Mouse (Mus musculus) intestine, embryonic 16.5 days (tissue): ENCODE results near the gene Pnp. TPM values are rescaled to one million over a fixed set of nuclear protein-coding genes. Genes with fewer than 3 reads are reported as not detected.
A peak's percentile ranks its signal among the peaks of the same experiment; 100 is the strongest.
"Not testable (repeated sequence)": the region's sequence is repeated elsewhere in the genome, so short reads cannot be mapped to it uniquely, and the experiment has no call there.

ENCODE experiments used
- ATAC-seq: fragments of 200-750 bp; cut with Nextera tagmentation; 2 replicates; pipeline ENCODE4 v1.8.0; 2017; ENCODE audit warnings: moderate TSS enrichment, moderate library complexity
- H3K27ac ChIP-seq: fragments of 300-500 bp; sonication (generic); 2 replicates; pipeline ENCODE4 v1.5.1; 2014; ENCODE audit warnings: mild to moderate bottlenecking, low read length
- H3K27me3 ChIP-seq: fragments of 300-500 bp; sonication (generic); replicated peaks from 2 replicates; pipeline ENCODE4 v1.6.1; 2014; ENCODE audit warnings: low read length, control low read depth, mixed read lengths; ENCODE audit not compliant: control insufficient read depth, insufficient read depth
- H3K36me3 ChIP-seq: fragments of 300-500 bp; sonication (generic); 2 replicates; pipeline ENCODE4 v1.6.1; 2014; ENCODE audit warnings: low read length, control low read depth; ENCODE audit not compliant: control insufficient read depth, insufficient read depth
- H3K4me1 ChIP-seq: fragments of 300-500 bp; sonication (generic); 2 replicates; pipeline ENCODE4 v1.6.1; 2014; ENCODE audit warnings: low read length, control low read depth, mixed read lengths; ENCODE audit not compliant: control insufficient read depth, insufficient read depth
- H3K4me2 ChIP-seq: fragments of 300-500 bp; sonication (generic); 2 replicates; pipeline ENCODE4 v1.6.1; 2014; ENCODE audit warnings: low read depth, low read length, control low read depth
- H3K4me3 ChIP-seq: fragments of 300-500 bp; sonication (generic); 2 replicates; pipeline ENCODE4 v1.5.1; 2014; ENCODE audit warnings: mild to moderate bottlenecking, low read length
- H3K9ac ChIP-seq: fragments of 300-500 bp; sonication (generic); 2 replicates; pipeline ENCODE4 v1.6.1; 2014; ENCODE audit warnings: low read depth, low read length
- H3K9me3 ChIP-seq: fragments of 300-500 bp; sonication (generic); 2 replicates; pipeline ENCODE4 v1.6.1; 2016; ENCODE audit warnings: low read length, control low read depth; ENCODE audit not compliant: control insufficient read depth
- WGBS: fragments of 180-500 bp; shearing (Covaris S2); extraction: QIAGEN DNeasy Blood & Tissue Kit; methylation state at CpG from one replicate; pipeline ENCODE4 v1.1.7; 2014; 5-methylcytosine and 5-hydroxymethylcytosine counted together
- polyA plus RNA-seq: library from polyadenylated mRNA; unstranded; fragments of >200 nt; fragmentation: Nextera tagmentation; extraction: Ambion mirVana; gene quantifications from 2 replicates; pipeline ENCODE4 v1.2.1, GENCODE M21; 2015

Gene Pnp
- polyA plus RNA-seq, 1 experiment from 2014 or later, result 116 TPM

GRCm38 (mm10) chr14:50927366-50927765 is 3.5 kb upstream of the Pnp start:
- H3K36me3 ChIP-seq, result peaks cover 17% of the 10 kb centered on the region
- no peaks in the 10 kb centered on the region for H3K27me3 ChIP-seq
- no peak overlapping the region for H3K4me3 ChIP-seq
- H3K27ac ChIP-seq, result no peak overlapping the region
- ATAC-seq, result no peak
- no peaks in the 10 kb centered on the region for H3K9me3 ChIP-seq
- peaks cover 26% of the 10 kb centered on the region for H3K4me1 ChIP-seq
- 64% methylated on average over 3 of the region's 3 CpGs for WGBS
- H3K4me2 ChIP-seq, result no peak overlapping the region
- no peak overlapping the region for H3K9ac ChIP-seq

- Histone ChIP-seq H3K27ac (peak overlapping the region; percentile 95), H3K4me1 (peaks cover 26% of the 10 kb centered on the region), H3K36me3 (peaks cover 17% of the 10 kb centered on the region), H3K4me2 (peak overlapping the region; percentile 78), H3K9ac (peak overlapping the region; percentile 96), H3K4me3 (peak overlapping the region; percentile 97), H3K9me3 (no peaks in the 10 kb centered on the region), H3K27me3 (no peaks in the 10 kb centered on the region)
- ATAC-seq, result no peak
- 14% methylated on average over 10 of the region's 10 CpGs for WGBS
Observed at GRCm38 (mm10) chr14:50929951-50930350, 931 bp upstream of the Pnp start.

- Histone ChIP-seq H3K27me3 (no peaks in the 10 kb centered on the region), H3K27ac (peak overlapping the region; percentile 95), H3K4me2 (peak overlapping the region; percentile 78), H3K9ac (peak overlapping the region; percentile 96), H3K4me1 (peaks cover 26% of the 10 kb centered on the region), H3K4me3 (peak overlapping the region; percentile 97), H3K9me3 (no peaks in the 10 kb centered on the region), H3K36me3 (peaks cover 17% of the 10 kb centered on the region)
- ATAC-seq, result peak; percentile 83
- WGBS, result under 1% methylated on average over 38 of the region's 38 CpGs
Observed at GRCm38 (mm10) chr14:50930377-50930753, 517 bp upstream of the Pnp start.

- no peaks in the 10 kb centered on the region for H3K27me3 ChIP-seq
- peak overlapping the region; percentile 97 for H3K4me3 ChIP-seq
- peaks cover 14% of the 10 kb centered on the region for H3K36me3 ChIP-seq
- peak overlapping the region; percentile 94 for H3K27ac ChIP-seq
- H3K9me3 ChIP-seq, result no peaks in the 10 kb centered on the region
- peak overlapping the region; percentile 96 for H3K9ac ChIP-seq
- no peak for ATAC-seq
- peaks cover 21% of the 10 kb centered on the region; the same call in 1 of the 2 replicates for H3K4me1 ChIP-seq
- H3K4me2 ChIP-seq, result peak overlapping the region; percentile 64
- WGBS, result 11% methylated on average over 12 of the region's 12 CpGs
Observed at GRCm38 (mm10) chr14:50931493-50932020, 675 bp downstream of the Pnp start.

- H3K9me3 ChIP-seq, result no peaks in the 10 kb centered on the region
- H3K4me3 ChIP-seq, result no peak overlapping the region
- no peak overlapping the region for H3K9ac ChIP-seq
- no peak overlapping the region for H3K4me2 ChIP-seq
- H3K4me1 ChIP-seq, result peaks cover 6% of the 10 kb centered on the region; the same call in 1 of the 2 replicates
- no peak overlapping the region for H3K27ac ChIP-seq
- 52% methylated on average over 1 of the region's 1 CpGs for WGBS
- ATAC-seq, result no peak
- H3K36me3 ChIP-seq, result no peaks in the 10 kb centered on the region
- H3K27me3 ChIP-seq, result no peaks in the 10 kb centered on the region
Observed at GRCm38 (mm10) chr14:50936649-50937048, 5.8 kb downstream of the Pnp start.

- Histone ChIP-seq H3K27ac (no peak overlapping the region), H3K9me3 (no peaks in the 10 kb centered on the region), H3K27me3 (no peaks in the 10 kb centered on the region), H3K4me3 (no peak overlapping the region), H3K4me2 (no peak overlapping the region), H3K4me1 (no peaks in the 10 kb centered on the region), H3K9ac (no peak overlapping the region), H3K36me3 (no peaks in the 10 kb centered on the region)
- WGBS, result 93% methylated on average over 3 of the region's 3 CpGs
- ATAC-seq, result no peak
Observed at GRCm38 (mm10) chr14:50938119-50938908, 7.4 kb downstream of the Pnp start.

GRCm38 (mm10) chr14:50938940-50939339 is 8.1 kb downstream of the Pnp start:
- no peak for ATAC-seq
- 37% methylated on average over 2 of the region's 2 CpGs for WGBS
- no peaks in the 10 kb centered on the region for H3K36me3 ChIP-seq
- no peak overlapping the region for H3K27ac ChIP-seq
- no peak overlapping the region for H3K4me2 ChIP-seq
- H3K9ac ChIP-seq, result no peak overlapping the region
- no peaks in the 10 kb centered on the region for H3K9me3 ChIP-seq
- no peaks in the 10 kb centered on the region for H3K4me1 ChIP-seq
- no peaks in the 10 kb centered on the region for H3K27me3 ChIP-seq
- no peak overlapping the region for H3K4me3 ChIP-seq

- Histone ChIP-seq H3K36me3 (no peaks in the 10 kb centered on the region), H3K9me3 (no peaks in the 10 kb centered on the region), H3K4me1 (no peaks in the 10 kb centered on the region), H3K27me3 (no peaks in the 10 kb centered on the region), H3K27ac (peak within 1 kb of the TSS; percentile 94), H3K9ac (peak within 1 kb of the TSS; percentile 71), H3K4me3 (peak within 1 kb of the TSS; percentile 59), H3K4me2 (peak within 1 kb of the TSS; percentile 62)
- 15% methylated on average over 31 of the region's 31 CpGs for WGBS
- ATAC-seq, result peak; percentile 99
Observed at GRCm38 (mm10) chr14:50943932-50944667, 13.2 kb downstream of the Pnp start, which contains the start of gene Gm49342. TSS of gene Gm49342 (plus strand) at chr14:50944517.

GRCm38 (mm10) chr14:50944668-50945033 is 13.8 kb downstream of the Pnp start:
- not testable (repeated sequence) for H3K4me1 ChIP-seq, H3K36me3 ChIP-seq, H3K9me3 ChIP-seq, H3K27me3 ChIP-seq
- ATAC-seq, result peak; percentile 96
- H3K9ac ChIP-seq, result peak overlapping the region; percentile 71
- under 1% methylated on average over 14 of the region's 15 CpGs for WGBS
- peak overlapping the region; percentile 59 for H3K4me3 ChIP-seq
- H3K4me2 ChIP-seq, result peak overlapping the region; percentile 62
- H3K27ac ChIP-seq, result peak overlapping the region; percentile 94
